Mouse (Mus musculus): ENCODE measurements around the gene Spg20. TPM values are rescaled to one million over a fixed set of nuclear protein-coding genes. Genes with fewer than 3 reads are reported as not detected.

The Spg20 gene
- polyA plus RNA-seq, 1 experiment, result 15.4 TPM

DNA sequence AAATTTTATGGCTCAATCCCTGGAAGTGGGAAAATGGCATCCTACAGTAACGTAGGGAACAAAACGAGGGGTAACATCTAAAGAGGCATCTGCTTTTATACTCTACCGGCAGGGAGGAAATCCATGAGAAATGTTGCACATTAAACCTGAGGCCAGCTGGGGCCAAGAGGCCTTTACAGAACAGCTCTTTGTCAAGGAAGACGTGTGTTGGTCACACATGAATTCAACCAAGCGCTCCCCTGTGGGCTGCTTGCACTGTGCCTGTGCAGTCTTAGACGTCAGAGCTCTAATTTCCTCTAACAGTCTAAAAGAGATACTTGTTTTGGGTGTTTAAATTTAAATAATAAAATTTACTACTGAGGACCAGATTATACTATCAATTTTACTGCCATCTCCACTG is 33.7 kb upstream of the Spg20 start:
- no peak for TF ChIP-seq POLR2A (IDR thresholded peaks at IDR 0.05; ENCODE audit: borderline replicate concordance, extremely low read depth, low read depth, low read length)
- H3K4me3 ChIP-seq (replicated peaks; ENCODE audit: extremely low read depth, low read depth, low read length), result no peak overlapping the region
- WGBS, result 68% methylated on average over 6 of the region's 6 CpGs
- no peaks in the 10 kb centered on the region for H3K4me1 ChIP-seq (ENCODE audit: control insufficient read depth, insufficient read depth, low read length)
- DNase-seq, result no peak

- no peak for TF ChIP-seq POLR2A (IDR thresholded peaks at IDR 0.05; ENCODE audit: borderline replicate concordance, extremely low read depth, low read depth, low read length)
- no peak for TF ChIP-seq CTCF (IDR thresholded peaks at IDR 0.05; ENCODE audit: insufficient read depth, low read length)
- H3K4me3 ChIP-seq (replicated peaks; ENCODE audit: extremely low read depth, low read depth, low read length), result no peak overlapping the region
- H3K4me1 ChIP-seq (ENCODE audit: control insufficient read depth, insufficient read depth, low read length), result no peaks in the 10 kb centered on the region
- no peak for DNase-seq
- 64% methylated on average over 8 of the region's 8 CpGs for WGBS
Observed at GRCm38 (mm10) chr3:55079619-55080018, 32.3 kb upstream of the Spg20 start.

- no peaks in the 10 kb centered on the region for H3K4me1 ChIP-seq (ENCODE audit: control insufficient read depth, insufficient read depth, low read length)
- WGBS, result 12% methylated on average over 6 of the region's 6 CpGs
- no peak overlapping the region for H3K4me3 ChIP-seq (replicated peaks; ENCODE audit: extremely low read depth, low read depth, low read length)
- peak; percentile 50 for DNase-seq
- TF ChIP-seq POLR2A (IDR thresholded peaks at IDR 0.05; ENCODE audit: borderline replicate concordance, extremely low read depth, low read depth, low read length) (no peak), CTCF (IDR thresholded peaks at IDR 0.05; ENCODE audit: insufficient read depth, low read length) (peak; percentile 93)
Observed at GRCm38 (mm10) chr3:55080055-55080454, 31.9 kb upstream of the Spg20 start.

GRCm38 (mm10) chr3:55084781-55085180 is 27.1 kb upstream of the Spg20 start:
- WGBS, result 60% methylated on average over 6 of the region's 6 CpGs
- no peaks in the 10 kb centered on the region for H3K4me1 ChIP-seq (ENCODE audit: control insufficient read depth, insufficient read depth, low read length)
- no peak overlapping the region for H3K4me3 ChIP-seq (replicated peaks; ENCODE audit: extremely low read depth, low read depth, low read length)
- no peak for DNase-seq
- TF ChIP-seq POLR2A (IDR thresholded peaks at IDR 0.05; ENCODE audit: borderline replicate concordance, extremely low read depth, low read depth, low read length), result no peak
- no peak for TF ChIP-seq CTCF (IDR thresholded peaks at IDR 0.05; ENCODE audit: insufficient read depth, low read length)

GRCm38 (mm10) chr3:55085716-55086115 is 26.2 kb upstream of the Spg20 start:
- 44% methylated on average over 3 of the region's 3 CpGs for WGBS
- no peak for TF ChIP-seq POLR2A (IDR thresholded peaks at IDR 0.05; ENCODE audit: borderline replicate concordance, extremely low read depth, low read depth, low read length)
- no peak for TF ChIP-seq CTCF (IDR thresholded peaks at IDR 0.05; ENCODE audit: insufficient read depth, low read length)
- no peak overlapping the region for H3K4me3 ChIP-seq (replicated peaks; ENCODE audit: extremely low read depth, low read depth, low read length)
- DNase-seq, result no peak
- H3K4me1 ChIP-seq (ENCODE audit: control insufficient read depth, insufficient read depth, low read length), result no peaks in the 10 kb centered on the region

DNA sequence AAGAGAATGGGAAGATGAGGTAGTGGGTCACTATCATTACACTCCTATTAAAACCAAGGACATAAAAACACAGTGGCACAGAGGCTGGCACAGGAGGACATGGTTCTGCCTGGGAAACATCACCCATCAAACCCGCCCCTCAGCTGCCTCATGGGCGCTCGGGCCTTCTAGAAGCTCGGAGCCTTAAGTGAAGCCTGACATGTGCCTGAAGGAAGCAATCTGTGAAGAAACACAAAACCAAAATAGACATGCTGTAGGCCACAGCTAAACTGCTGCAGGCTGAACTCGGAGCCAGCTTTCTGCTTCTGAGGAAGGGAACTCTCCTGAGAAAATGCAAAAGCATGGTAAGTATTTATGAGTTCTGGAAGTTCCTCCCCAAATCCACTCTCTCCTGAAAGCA is 25.0 kb upstream of the Spg20 start:
- 76% methylated on average over 5 of the region's 5 CpGs for WGBS
- DNase-seq, result no peak
- no peak overlapping the region for H3K4me3 ChIP-seq (replicated peaks; ENCODE audit: extremely low read depth, low read depth, low read length)
- H3K4me1 ChIP-seq (ENCODE audit: control insufficient read depth, insufficient read depth, low read length), result no peaks in the 10 kb centered on the region
- TF ChIP-seq CTCF (IDR thresholded peaks at IDR 0.05; ENCODE audit: insufficient read depth, low read length), result no peak
- no peak for TF ChIP-seq POLR2A (IDR thresholded peaks at IDR 0.05; ENCODE audit: borderline replicate concordance, extremely low read depth, low read depth, low read length)

GRCm38 (mm10) chr3:55087360-55087759 is 24.5 kb upstream of the Spg20 start:
- DNase-seq, result no peak
- H3K4me3 ChIP-seq (replicated peaks; ENCODE audit: extremely low read depth, low read depth, low read length), result no peak overlapping the region
- no peaks in the 10 kb centered on the region for H3K4me1 ChIP-seq (ENCODE audit: control insufficient read depth, insufficient read depth, low read length)
- 54% methylated on average over 4 of the region's 4 CpGs for WGBS
- no peak for TF ChIP-seq POLR2A (IDR thresholded peaks at IDR 0.05; ENCODE audit: borderline replicate concordance, extremely low read depth, low read depth, low read length)
- no peak for TF ChIP-seq CTCF (IDR thresholded peaks at IDR 0.05; ENCODE audit: insufficient read depth, low read length)

DNA sequence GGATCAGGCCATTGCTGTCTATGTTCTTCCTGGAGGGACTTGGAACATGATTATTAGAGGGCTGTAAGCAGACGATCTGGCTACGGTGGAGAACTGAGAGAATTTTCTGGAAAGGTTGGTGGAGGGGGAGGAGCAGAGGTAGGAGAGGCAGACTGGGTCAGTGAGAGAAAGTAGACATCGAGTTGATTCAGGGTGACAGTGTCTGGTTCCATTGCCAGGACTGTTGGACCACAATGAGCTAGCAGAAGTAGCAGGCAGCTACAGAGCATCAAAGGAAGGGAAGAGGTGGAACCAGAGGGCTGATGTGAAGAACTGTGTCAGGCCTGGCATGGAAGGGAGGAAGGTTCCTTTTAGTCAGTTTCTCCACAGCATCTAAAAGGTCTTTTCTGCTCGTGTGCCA is 23.5 kb upstream of the Spg20 start:
- TF ChIP-seq CTCF (IDR thresholded peaks at IDR 0.05; ENCODE audit: insufficient read depth, low read length) (no peak), POLR2A (IDR thresholded peaks at IDR 0.05; ENCODE audit: borderline replicate concordance, extremely low read depth, low read depth, low read length) (no peak)
- no peaks in the 10 kb centered on the region for H3K4me1 ChIP-seq (ENCODE audit: control insufficient read depth, insufficient read depth, low read length)
- 38% methylated on average over 4 of the region's 4 CpGs for WGBS
- no peak overlapping the region for H3K4me3 ChIP-seq (replicated peaks; ENCODE audit: extremely low read depth, low read depth, low read length)
- DNase-seq, result no peak

GRCm38 (mm10) chr3:55088843-55089242 is 23.1 kb upstream of the Spg20 start:
- Histone ChIP-seq H3K4me1 (ENCODE audit: control insufficient read depth, insufficient read depth, low read length) (no peaks in the 10 kb centered on the region), H3K4me3 (replicated peaks; ENCODE audit: extremely low read depth, low read depth, low read length) (no peak overlapping the region)
- no peak for DNase-seq
- TF ChIP-seq CTCF (IDR thresholded peaks at IDR 0.05; ENCODE audit: insufficient read depth, low read length) (no peak), POLR2A (IDR thresholded peaks at IDR 0.05; ENCODE audit: borderline replicate concordance, extremely low read depth, low read depth, low read length) (no peak)
- whole genome bisulfite sequencing, result 56% methylated on average over 3 of the region's 3 CpGs

GRCm38 (mm10) chr3:55089291-55089690 is 22.6 kb upstream of the Spg20 start:
- no peak for DNase-seq
- 66% methylated on average over 4 of the region's 4 CpGs for WGBS
- Histone ChIP-seq H3K4me1 (ENCODE audit: control insufficient read depth, insufficient read depth, low read length) (no peaks in the 10 kb centered on the region), H3K4me3 (replicated peaks; ENCODE audit: extremely low read depth, low read depth, low read length) (no peak overlapping the region)
- TF ChIP-seq POLR2A (IDR thresholded peaks at IDR 0.05; ENCODE audit: borderline replicate concordance, extremely low read depth, low read depth, low read length), result no peak
- TF ChIP-seq CTCF (IDR thresholded peaks at IDR 0.05; ENCODE audit: insufficient read depth, low read length), result no peak

GRCm38 (mm10) chr3:55093161-55093560 is 18.7 kb upstream of the Spg20 start:
- Histone ChIP-seq H3K4me3 (replicated peaks; ENCODE audit: extremely low read depth, low read depth, low read length) (no peak overlapping the region), H3K4me1 (ENCODE audit: control insufficient read depth, insufficient read depth, low read length) (no peaks in the 10 kb centered on the region)
- no peak for DNase-seq
- 65% methylated on average over 1 of the region's 1 CpGs for WGBS
- TF ChIP-seq POLR2A (IDR thresholded peaks at IDR 0.05; ENCODE audit: borderline replicate concordance, extremely low read depth, low read depth, low read length) (no peak), CTCF (IDR thresholded peaks at IDR 0.05; ENCODE audit: insufficient read depth, low read length) (no peak)

All from lung, adult 2 months (tissue).